Mouse (Mus musculus): Measurements from ENCODE around the gene Arpc1a.

Arpc1a gene

GRCm38 (mm10) chr5:145147748-145148147, 64.1 kb downstream of the Arpc1a start:
- no peak for DNase-seq

GRCm38 (mm10) chr5:145149294-145149693, 65.7 kb downstream of the Arpc1a start:
- no peak for DNase-seq

- no peak for DNase-seq
Observed at GRCm38 (mm10) chr5:145152690-145153089, 69.1 kb downstream of the Arpc1a start.
